Mouse (Mus musculus) thymus, adult 2 months (tissue): ENCODE data around the gene Tradd.
"Not testable (repeated sequence)": the region's sequence is repeated elsewhere in the genome, so short reads cannot be mapped to it uniquely, and the experiment has no call there.

Experiments used
- CTCF ChIP-seq: fragments of 200-500 bp; IDR thresholded peaks from 2 replicates; pipeline ENCODE4 v1.5.1; 2012; ENCODE audit warnings: mild to moderate bottlenecking, control low read depth, low read length, moderate library complexity, borderline replicate concordance; ENCODE audit not compliant: control insufficient read depth, poor library complexity, insufficient read depth; ENCODE audit errors: extremely low read depth
- POLR2A ChIP-seq: fragments of 200-500 bp; IDR thresholded peaks from 2 replicates; pipeline ENCODE4 v1.6.1; 2012; ENCODE audit warnings: mild to moderate bottlenecking, low read length, control low read depth, moderate library complexity; ENCODE audit not compliant: control insufficient read depth, poor library complexity, insufficient read depth; ENCODE audit errors: extremely low read depth

GRCm38 (mm10) chr8:105291364-105291763 is 27.0 kb upstream of the Tradd start:
- TF ChIP-seq CTCF, POLR2A: not testable (repeated sequence)
